Mouse (Mus musculus) intestine, embryonic 14.5 days (tissue): ENCODE data around the gene Apba2. TPM values are rescaled to one million over a fixed set of nuclear protein-coding genes. Genes with fewer than 3 reads are reported as not detected.

Source experiments
- ATAC-seq: fragments of 200-750 bp; cut with Nextera tagmentation; replicated peaks from 2 replicates; pipeline ENCODE4 v1.8.0; 2017; ENCODE audit warnings: low read depth, moderate number of reproducible peaks, moderate TSS enrichment, moderate library complexity; ENCODE audit not compliant: low FRiP score, low TSS enrichment
- DNase-seq: peaks from one replicate; pipeline ENCODE4 v3.0.0-alpha.2; 2018; ENCODE audit warnings: low spot score
- H3K27ac ChIP-seq: fragments of 300-500 bp; sonication (generic); 2 replicates; pipeline ENCODE4 v1.5.1; 2014; ENCODE audit warnings: low read depth, mild to moderate bottlenecking, control low read depth
- H3K27me3 ChIP-seq: fragments of 300-500 bp; sonication (generic); replicated peaks from 2 replicates; pipeline ENCODE4 v1.6.1; 2014; ENCODE audit warnings: low read length, control low read depth; ENCODE audit not compliant: control insufficient read depth, insufficient read depth
- H3K36me3 ChIP-seq: fragments of 300-500 bp; sonication (generic); 2 replicates; pipeline ENCODE4 v1.6.1; 2014; ENCODE audit warnings: low read length, control low read depth; ENCODE audit not compliant: control insufficient read depth, insufficient read depth
- H3K4me1 ChIP-seq: fragments of 300-500 bp; sonication (generic); replicated peaks from 2 replicates; pipeline ENCODE4 v1.6.1; 2014; ENCODE audit warnings: low read length, control low read depth, mixed read lengths; ENCODE audit not compliant: control insufficient read depth, insufficient read depth
- H3K4me2 ChIP-seq: fragments of 300-500 bp; sonication (generic); 2 replicates; pipeline ENCODE4 v1.6.1; 2014; ENCODE audit warnings: low read length
- H3K4me3 ChIP-seq: fragments of 300-500 bp; sonication (generic); 2 replicates; pipeline ENCODE4 v1.5.1; 2014; ENCODE audit warnings: low read depth, low read length, control low read depth, mixed read lengths
- H3K9ac ChIP-seq: fragments of 300-500 bp; sonication (generic); 2 replicates; pipeline ENCODE4 v1.6.1; 2014; ENCODE audit warnings: mild to moderate bottlenecking, low read length
- H3K9me3 ChIP-seq: fragments of 300-500 bp; sonication (generic); 2 replicates; pipeline ENCODE4 v1.6.1; 2016; ENCODE audit warnings: low read length, control low read depth; ENCODE audit not compliant: control insufficient read depth
- WGBS: fragments of 180-500 bp; shearing (Covaris S2); extraction: QIAGEN DNeasy Blood & Tissue Kit; methylation state at CpG from one replicate; pipeline ENCODE4 v1.1.7; 2014; 5-methylcytosine and 5-hydroxymethylcytosine counted together
- polyA plus RNA-seq: library from polyadenylated mRNA; unstranded; fragments of >200 nt; fragmentation: Nextera tagmentation; extraction: Ambion mirVana; gene quantifications from 2 replicates; pipeline ENCODE4 v1.2.1, GENCODE M21; 2014

Apba2 gene
- polyA plus RNA-seq, 1 experiment from 2014 or later: 9.6 TPM

GRCm38 (mm10) chr7:64728181-64728591, 226.7 kb downstream of the Apba2 start:
- WGBS: 87% methylated on average over 5 of the region's 5 CpGs
- no peak overlapping the region for H3K4me2 ChIP-seq

GRCm38 (mm10) chr7:64728816-64729215, 227.3 kb downstream of the Apba2 start:
- no peak for ATAC-seq
- no peak overlapping the region for H3K27ac ChIP-seq
- 40% methylated on average over 3 of the region's 3 CpGs for WGBS
- H3K9me3 ChIP-seq: no peaks in the 10 kb centered on the region
- H3K4me2 ChIP-seq: no peak overlapping the region
- H3K4me1 ChIP-seq: no peaks in the 10 kb centered on the region
- DNase-seq: no peak
- H3K36me3 ChIP-seq: no peaks in the 10 kb centered on the region
- H3K4me3 ChIP-seq: no peak overlapping the region
- H3K9ac ChIP-seq: no peak overlapping the region
- no peaks in the 10 kb centered on the region for H3K27me3 ChIP-seq

More at GRCm38 (mm10) chr7:64728181-64728591, 226.7 kb downstream of the Apba2 start:
- no peaks in the 10 kb centered on the region for H3K27me3 ChIP-seq
- no peaks in the 10 kb centered on the region for H3K4me1 ChIP-seq
- no peaks in the 10 kb centered on the region for H3K9me3 ChIP-seq
- no peak overlapping the region for H3K27ac ChIP-seq
- no peak for DNase-seq
- H3K36me3 ChIP-seq: no peaks in the 10 kb centered on the region
- ATAC-seq: no peak
- no peak overlapping the region for H3K9ac ChIP-seq
- no peak overlapping the region for H3K4me3 ChIP-seq

- DNase-seq: peak; percentile 82
- H3K9ac ChIP-seq: no peak overlapping the region
- 27% methylated on average over 7 of the region's 7 CpGs for WGBS
- no peak overlapping the region for H3K4me3 ChIP-seq
- H3K36me3 ChIP-seq: no peaks in the 10 kb centered on the region
- no peaks in the 10 kb centered on the region for H3K9me3 ChIP-seq
- no peaks in the 10 kb centered on the region for H3K4me1 ChIP-seq
- peak; percentile 69 for ATAC-seq
- H3K4me2 ChIP-seq: no peak overlapping the region
- no peaks in the 10 kb centered on the region for H3K27me3 ChIP-seq
- H3K27ac ChIP-seq: no peak overlapping the region
Measured at GRCm38 (mm10) chr7:64729785-64730184, 228.3 kb downstream of the Apba2 start.

GRCm38 (mm10) chr7:64739131-64739530, 237.6 kb downstream of the Apba2 start:
- H3K27me3 ChIP-seq: no peaks in the 10 kb centered on the region
- H3K9me3 ChIP-seq: no peaks in the 10 kb centered on the region
- H3K36me3 ChIP-seq: no peaks in the 10 kb centered on the region
- no peak overlapping the region for H3K27ac ChIP-seq
- 58% methylated on average over 11 of the region's 11 CpGs for WGBS
- ATAC-seq (no peak), DNase-seq (no peak)
- no peak overlapping the region for H3K4me3 ChIP-seq
- H3K4me2 ChIP-seq: no peak overlapping the region
- no peaks in the 10 kb centered on the region for H3K4me1 ChIP-seq
- no peak overlapping the region for H3K9ac ChIP-seq

- Histone ChIP-seq H3K9ac (no peak overlapping the region), H3K4me2 (no peak overlapping the region), H3K9me3 (no peaks in the 10 kb centered on the region), H3K36me3 (no peaks in the 10 kb centered on the region), H3K27ac (no peak overlapping the region), H3K27me3 (no peaks in the 10 kb centered on the region), H3K4me1 (no peaks in the 10 kb centered on the region), H3K4me3 (no peak overlapping the region)
- ATAC-seq: peak; percentile 66
- 33% methylated on average over 8 of the region's 8 CpGs for WGBS
- peak; percentile 96 for DNase-seq
Measured at GRCm38 (mm10) chr7:64741333-64742307, 240.1 kb downstream of the Apba2 start.

GRCm38 (mm10) chr7:64743610-64744009, 242.1 kb downstream of the Apba2 start:
- ATAC-seq (no peak), DNase-seq (no peak)
- Histone ChIP-seq H3K4me1 (no peaks in the 10 kb centered on the region), H3K27me3 (no peaks in the 10 kb centered on the region), H3K9me3 (no peaks in the 10 kb centered on the region), H3K27ac (no peak overlapping the region), H3K9ac (no peak overlapping the region), H3K4me2 (no peak overlapping the region), H3K4me3 (no peak overlapping the region), H3K36me3 (no peaks in the 10 kb centered on the region)
- WGBS: 88% methylated on average over 7 of the region's 7 CpGs

GRCm38 (mm10) chr7:64751465-64751864, 250.0 kb downstream of the Apba2 start:
- no peak overlapping the region for H3K27ac ChIP-seq
- H3K9me3 ChIP-seq: no peaks in the 10 kb centered on the region
- no peak overlapping the region for H3K4me2 ChIP-seq
- no peak overlapping the region for H3K9ac ChIP-seq
- no peaks in the 10 kb centered on the region for H3K36me3 ChIP-seq
- peak; percentile 84 for DNase-seq
- H3K27me3 ChIP-seq: no peaks in the 10 kb centered on the region
- H3K4me1 ChIP-seq: 0 out of 2 replicates have a peak, but pooled peaks cover 4% of the 10 kb centered on the region
- 27% methylated on average over 5 of the region's 5 CpGs for WGBS
- H3K4me3 ChIP-seq: no peak overlapping the region
- ATAC-seq: peak; percentile 59

GRCm38 (mm10) chr7:64752133-64752532, 250.6 kb downstream of the Apba2 start:
- Histone ChIP-seq H3K4me2 (no peak overlapping the region), H3K27me3 (no peaks in the 10 kb centered on the region), H3K36me3 (no peaks in the 10 kb centered on the region), H3K9ac (no peak overlapping the region), H3K4me3 (no peak overlapping the region), H3K27ac (no peak overlapping the region), H3K9me3 (no peaks in the 10 kb centered on the region), H3K4me1 (0 out of 2 replicates have a peak, but pooled peaks cover 4% of the 10 kb centered on the region)
- 91% methylated on average over 7 of the region's 7 CpGs for WGBS
- ATAC-seq (no peak), DNase-seq (no peak)
